Mouse (Mus musculus) brain, adult 10 weeks (tissue): Measurements from ENCODE around the gene Ess2. TPM values are rescaled to one million over a fixed set of nuclear protein-coding genes. Genes with fewer than 3 reads are reported as not detected.

ENCODE experiments used
- polyA plus RNA-seq: library from polyadenylated mRNA; stranded (reverse); fragments of 350-450 nt; fragmentation: Illumina TruSeq; extraction: RNeasy Lipid Tissue Mini Kit (QIAGEN cat#74804); gene quantifications from one replicate; pipeline ENCODE4 v1.2.3, GENCODE M21; 2015; ENCODE audit warnings: low read depth, low replicate concordance

The Ess2 gene
- 30.4 TPM for polyA plus RNA-seq

DNA sequence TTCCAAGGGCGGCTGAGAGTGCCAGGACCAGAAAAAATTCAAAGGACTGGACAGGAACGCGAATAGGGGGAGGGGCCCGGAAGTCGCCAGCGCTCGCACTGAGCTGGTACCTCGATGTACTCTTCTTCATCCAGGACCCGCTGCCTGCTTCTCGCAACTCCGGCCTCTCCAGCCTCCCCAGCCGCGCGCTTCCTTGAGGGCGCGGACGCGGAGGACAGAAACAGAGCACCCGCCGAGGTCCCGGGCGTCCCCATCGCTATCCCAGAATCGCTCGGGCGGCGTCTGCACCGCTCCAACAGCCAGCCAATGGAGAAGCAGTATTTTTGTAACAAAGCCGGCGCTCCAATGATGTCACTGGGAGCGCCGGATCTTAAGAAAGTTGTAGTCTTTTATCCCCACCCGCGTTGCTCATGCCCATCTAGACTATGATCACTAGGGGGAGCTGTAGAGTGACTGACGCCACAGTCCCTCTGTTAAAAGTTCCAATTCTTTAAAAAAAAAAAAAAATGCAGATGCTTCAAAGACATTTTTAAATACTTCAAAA lies at the start of gene Ess2:
Gene Ess2 (minus strand): TSS at position 297 of the 544 bp plus-strand sequence.

DNA sequence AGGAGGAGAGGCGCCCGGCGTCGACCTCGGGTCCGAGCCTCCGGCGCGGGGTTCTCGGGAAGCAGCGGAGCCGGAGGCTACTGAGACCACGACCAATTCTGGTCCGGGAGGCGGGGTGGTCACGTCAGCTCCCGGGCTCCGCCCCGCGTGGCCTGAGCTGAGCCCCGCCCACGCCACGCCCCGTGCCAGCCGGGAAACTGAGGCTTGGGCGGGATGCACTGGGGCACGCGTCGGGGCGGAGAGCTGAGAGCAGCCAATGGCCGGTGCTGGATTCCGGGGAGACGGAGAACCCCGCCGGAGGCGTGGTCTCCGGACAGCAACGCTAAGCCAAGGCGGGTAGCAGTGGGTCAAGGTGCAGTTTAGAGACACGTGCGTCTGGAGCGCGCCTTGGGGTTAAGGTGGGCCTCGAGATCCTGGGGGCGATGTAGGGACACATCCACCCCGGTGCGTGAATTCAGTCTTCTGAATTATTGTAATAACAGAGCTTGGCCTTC lies 17.0 kb upstream of the Ess2 start, which contains the start of gene Slc25a1:
Gene Slc25a1 (minus strand): TSS at position 133 of the 494 bp plus-strand sequence.

DNA sequence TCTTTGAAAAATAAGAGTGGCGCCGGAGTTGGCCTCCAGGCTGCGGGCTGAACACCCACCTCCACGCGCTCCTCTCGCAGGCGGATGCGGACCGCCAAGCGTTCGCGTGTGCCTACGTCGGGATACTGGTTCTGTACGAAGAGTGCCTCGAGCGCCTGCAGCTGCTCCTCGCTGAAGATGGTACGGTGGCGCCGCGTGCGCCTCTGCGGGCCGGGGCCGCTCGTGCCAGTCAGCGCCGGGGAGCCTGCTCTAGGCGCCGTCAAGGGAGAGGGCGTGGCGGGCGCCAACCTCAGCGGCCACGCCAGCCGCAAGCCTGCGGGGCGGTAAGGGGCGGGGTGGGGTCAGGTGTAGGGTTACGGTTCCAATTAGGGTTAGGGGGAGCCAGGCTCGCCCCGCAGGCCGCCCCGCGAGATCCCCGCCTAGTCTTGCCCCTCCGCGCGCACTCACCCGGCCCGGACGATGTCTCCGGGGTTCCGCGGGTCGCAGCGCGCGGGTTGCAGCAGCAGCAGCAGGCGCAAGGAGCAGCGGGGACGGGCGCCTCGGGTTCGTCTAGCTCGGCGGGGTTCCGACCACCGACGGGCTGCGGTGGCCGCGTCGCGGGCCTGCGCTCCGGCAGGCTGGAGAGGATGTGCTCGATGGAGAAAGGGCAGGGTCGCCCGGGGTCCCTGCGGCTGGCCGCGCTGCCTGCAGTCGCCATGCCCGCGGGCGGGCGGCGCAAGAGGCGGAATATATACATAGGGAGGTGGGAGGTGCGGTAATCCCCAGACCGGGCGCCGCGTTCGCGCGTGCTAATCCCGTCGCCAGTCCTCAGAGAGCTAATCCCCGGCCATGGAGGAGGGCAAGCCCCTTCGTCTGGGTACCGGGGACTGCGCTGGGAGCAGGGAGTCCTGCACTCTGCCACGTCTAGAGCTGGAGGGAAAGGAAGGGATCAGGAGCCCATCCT lies 3.4 kb upstream of the Ess2 start, which contains the start of gene Gsc2:
Gene Gsc2 (minus strand): TSS at position 753 of the 943 bp plus-strand sequence.

DNA sequence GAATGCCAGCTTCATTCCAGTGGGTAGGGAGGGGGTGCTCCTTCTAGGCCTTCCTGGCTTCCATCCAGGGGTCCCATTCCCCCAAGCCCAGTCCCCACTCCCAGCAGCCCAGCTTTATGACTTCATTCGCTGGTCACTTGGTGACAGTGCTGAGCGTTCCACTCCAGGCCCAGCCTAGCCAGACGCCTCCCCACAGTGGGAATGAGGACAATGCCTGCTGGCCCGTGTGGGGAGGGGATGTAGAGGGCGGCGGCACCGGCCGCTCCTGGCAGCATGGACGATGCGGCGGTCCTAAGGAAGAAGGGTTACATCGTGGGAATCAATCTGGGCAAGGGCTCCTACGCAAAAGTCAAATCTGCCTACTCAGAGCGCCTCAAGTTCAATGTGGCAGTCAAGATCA lies 12.7 kb downstream of the Ess2 start, which contains the start of the genes Dgcr2 and Tssk2:
Gene Dgcr2 (minus strand): TSS at position 101 of the 400 bp plus-strand sequence.
Gene Tssk2 (plus strand): TSS at position 176 of the 400 bp plus-strand sequence.

DNA sequence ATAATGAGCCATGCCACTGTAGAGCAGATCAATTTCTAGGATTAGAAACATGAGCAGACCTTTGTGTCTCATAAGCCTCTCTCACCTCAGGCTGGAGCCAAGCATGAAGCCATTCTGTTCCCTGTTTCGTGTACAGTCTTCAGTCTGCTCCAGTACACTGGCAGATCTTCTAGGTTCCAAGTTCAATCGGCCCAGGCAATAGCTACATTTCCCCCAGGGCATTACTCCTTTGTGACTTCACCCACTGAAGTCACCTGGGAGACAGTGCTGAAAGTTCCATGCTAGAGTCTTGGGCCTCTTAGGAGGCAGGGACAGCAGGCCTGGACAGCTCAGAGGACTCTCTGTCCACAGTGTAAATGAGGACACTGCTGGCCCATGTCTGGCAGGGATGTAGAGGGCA lies 17.2 kb downstream of the Ess2 start, which contains the start of gene Tssk1:
Gene Tssk1 (plus strand): TSS at position 301 of the 400 bp plus-strand sequence.

DNA sequence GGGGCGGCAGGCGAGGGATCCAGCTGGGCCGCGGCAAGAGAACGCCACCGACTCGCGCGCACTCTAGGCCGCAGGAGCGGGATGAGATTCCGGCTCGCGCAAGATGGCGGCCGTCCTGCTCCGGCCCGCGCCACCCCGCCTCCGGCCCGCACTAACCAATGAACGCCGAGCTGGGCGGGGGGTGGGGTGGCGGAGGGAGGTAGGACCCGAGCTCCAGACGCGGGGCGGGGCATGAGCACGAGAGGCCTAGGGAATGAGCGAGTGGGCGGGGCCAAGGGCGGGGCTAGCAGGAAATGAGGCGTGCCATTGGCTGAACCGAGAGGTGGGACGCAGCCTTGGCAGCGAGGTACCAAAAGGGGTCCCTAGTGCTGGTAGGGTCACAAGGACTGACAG lies 19.6 kb downstream of the Ess2 start, which contains the start of gene Gm20518:
Gene Gm20518 (minus strand): TSS at position 105 of the 393 bp plus-strand sequence.

Other genes with a start within 250 kb of the Ess2 start
- gene Med15, start 178.5 kb downstream of the Ess2 start, polyA plus RNA-seq, result 43.6 TPM
- gene Klhl22, start 151.7 kb downstream of the Ess2 start, polyA plus RNA-seq, result 87.8 TPM
- gene Scarf2, start 114.1 kb downstream of the Ess2 start, polyA plus RNA-seq, result 2.0 TPM
- 3.2 TPM for gene B830017H08Rik, start 78.2 kb downstream of the Ess2 start, polyA plus RNA-seq
- 8.5 TPM for gene Car15, start 73.0 kb downstream of the Ess2 start, polyA plus RNA-seq
- gene Gm20518, start 19.7 kb downstream of the Ess2 start, polyA plus RNA-seq, result 0.61 TPM
- gene Tssk1, start 17.1 kb downstream of the Ess2 start, polyA plus RNA-seq, result not detected
- gene Dgcr2, start 12.8 kb downstream of the Ess2 start, polyA plus RNA-seq, result 64.8 TPM
- not detected for gene Tssk2, start 12.7 kb downstream of the Ess2 start, polyA plus RNA-seq
- gene Gsc2, start 3.7 kb upstream of the Ess2 start, polyA plus RNA-seq, result not detected
- gene Slc25a1, start 16.9 kb upstream of the Ess2 start, polyA plus RNA-seq, result 55.0 TPM
- not detected for gene Vpreb2, start 69.1 kb upstream of the Ess2 start, polyA plus RNA-seq
- gene Dgcr6, start 141.5 kb upstream of the Ess2 start, polyA plus RNA-seq, result 109 TPM
- 34.4 TPM for gene Prodh, start 178.9 kb upstream of the Ess2 start, polyA plus RNA-seq
- gene Rtn4r, start 216.3 kb upstream of the Ess2 start, polyA plus RNA-seq, result 67.4 TPM